Mouse (Mus musculus): ENCODE results near the gene Rpl27a.

Gene Rpl27a

GRCm38 (mm10) chr7:109518838-109519696 is at the start of gene Rpl27a:
Gene Rpl27a (plus strand): TSS chr7:109519147.
- peak; percentile 96 for ATAC-seq (ENCODE audit: low TSS enrichment)

GRCm38 (mm10) chr7:109470700-109471099 is 48.2 kb upstream of the Rpl27a start:
- ATAC-seq (ENCODE audit: low TSS enrichment): no peak

GRCm38 (mm10) chr7:109477926-109478325 is 41.0 kb upstream of the Rpl27a start:
- no peak for ATAC-seq (ENCODE audit: low TSS enrichment)

GRCm38 (mm10) chr7:109480765-109481197 is 38.2 kb upstream of the Rpl27a start:
- ATAC-seq (ENCODE audit: low TSS enrichment): no peak

- peak; percentile 83 for ATAC-seq (ENCODE audit: low TSS enrichment)
Observed at GRCm38 (mm10) chr7:109484221-109484620, 34.7 kb upstream of the Rpl27a start.

GRCm38 (mm10) chr7:109492616-109493318 is 26.2 kb upstream of the Rpl27a start:
- ATAC-seq (ENCODE audit: low TSS enrichment): peak; percentile 76

- peak; percentile 74 for ATAC-seq (ENCODE audit: low TSS enrichment)
Observed at GRCm38 (mm10) chr7:109493319-109494316, 25.3 kb upstream of the Rpl27a start.

DNA sequence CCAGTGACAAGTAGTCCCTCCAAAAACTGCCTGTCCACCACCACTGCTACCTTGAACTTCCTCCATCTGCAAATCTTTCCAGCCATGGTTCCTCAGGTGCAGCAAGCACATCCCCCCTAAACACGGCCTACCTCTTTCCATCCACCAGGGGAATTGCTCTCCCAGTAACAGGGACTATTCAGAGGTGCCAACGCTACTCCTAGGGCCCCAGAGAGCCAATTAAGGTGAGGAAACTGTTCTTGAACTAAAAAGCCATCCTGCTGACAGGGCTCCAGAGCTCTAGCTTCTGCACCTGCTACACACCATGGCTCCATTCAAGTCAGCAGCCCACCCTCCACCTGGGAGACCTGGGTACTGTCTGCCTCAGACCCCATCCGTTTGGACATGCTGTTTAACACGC is 21.4 kb upstream of the Rpl27a start:
- no peak for ATAC-seq (ENCODE audit: low TSS enrichment)

DNA sequence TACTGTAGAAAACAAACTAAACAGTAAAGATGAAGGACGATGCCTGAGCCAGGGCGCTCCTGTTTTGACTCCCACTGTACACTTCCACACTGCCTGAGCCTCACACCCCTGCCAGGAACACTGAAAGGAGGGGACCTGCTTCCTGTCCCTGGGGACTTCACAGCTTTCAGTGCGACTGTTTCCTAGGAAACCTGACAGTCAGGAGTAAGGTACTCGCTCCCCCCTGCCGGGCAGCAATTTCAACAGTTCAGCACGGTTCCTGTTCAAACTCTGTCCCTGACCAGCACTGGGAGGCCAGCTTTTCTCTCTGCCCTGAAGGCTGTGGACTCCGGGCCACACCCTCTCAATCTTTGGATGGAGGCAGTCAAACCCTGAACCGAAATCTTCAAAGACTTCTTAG is 11.8 kb upstream of the Rpl27a start:
- no peak for ATAC-seq (ENCODE audit: low TSS enrichment)

- ATAC-seq (ENCODE audit: low TSS enrichment): no peak
Observed at GRCm38 (mm10) chr7:109507572-109507971, 11.4 kb upstream of the Rpl27a start.

GRCm38 (mm10) chr7:109508034-109508433 is 10.9 kb upstream of the Rpl27a start, which contains the start of gene Trim66:
Gene Trim66 (minus strand): TSS chr7:109508134.
- no peak for ATAC-seq (ENCODE audit: low TSS enrichment)

DNA sequence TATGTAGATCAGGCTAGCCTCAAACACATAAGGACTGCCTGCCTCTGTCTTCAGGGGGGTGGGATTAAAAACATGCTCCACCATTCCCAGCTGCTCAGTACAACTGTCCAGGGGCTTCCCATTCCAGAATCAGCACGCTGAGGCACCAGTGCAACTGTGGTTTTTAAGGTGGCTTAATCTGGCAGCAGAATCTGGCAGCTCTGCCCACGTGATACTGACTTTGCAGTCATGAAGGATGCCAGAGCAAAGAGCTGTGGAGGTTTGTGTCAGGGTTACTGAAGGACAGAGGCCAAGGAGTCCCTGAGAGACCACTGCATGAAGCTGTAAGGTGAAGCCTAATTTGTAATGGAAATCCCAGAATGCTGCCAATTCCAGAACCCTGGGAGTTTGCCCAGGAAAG is 8.1 kb upstream of the Rpl27a start:
- no peak for ATAC-seq (ENCODE audit: low TSS enrichment)

DNA sequence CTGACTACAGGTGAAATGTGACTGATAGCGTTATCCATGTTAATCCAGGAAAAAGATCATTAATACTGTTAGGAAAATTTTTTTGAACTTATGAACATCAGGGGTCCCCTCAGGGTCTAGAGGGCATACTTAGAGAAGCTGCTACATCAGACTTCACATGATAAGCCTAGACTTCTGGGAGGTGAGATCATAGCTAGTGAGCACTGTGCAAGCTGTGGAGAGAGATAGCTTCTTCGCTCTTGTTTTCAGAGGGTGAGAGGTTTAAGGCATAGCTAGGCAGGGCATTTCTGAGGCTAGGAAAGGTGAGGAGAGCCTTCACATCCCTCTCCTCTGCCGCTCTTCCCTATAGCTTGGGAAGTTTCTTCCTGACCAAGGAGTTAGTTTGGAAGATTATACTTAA is 7.1 kb upstream of the Rpl27a start:
- ATAC-seq (ENCODE audit: low TSS enrichment): no peak

GRCm38 (mm10) chr7:109516500-109516899 is 2.4 kb upstream of the Rpl27a start:
- ATAC-seq (ENCODE audit: low TSS enrichment): no peak

GRCm38 (mm10) chr7:109518036-109518681 is 788 bp upstream of the Rpl27a start:
- ATAC-seq (ENCODE audit: low TSS enrichment): no peak

DNA sequence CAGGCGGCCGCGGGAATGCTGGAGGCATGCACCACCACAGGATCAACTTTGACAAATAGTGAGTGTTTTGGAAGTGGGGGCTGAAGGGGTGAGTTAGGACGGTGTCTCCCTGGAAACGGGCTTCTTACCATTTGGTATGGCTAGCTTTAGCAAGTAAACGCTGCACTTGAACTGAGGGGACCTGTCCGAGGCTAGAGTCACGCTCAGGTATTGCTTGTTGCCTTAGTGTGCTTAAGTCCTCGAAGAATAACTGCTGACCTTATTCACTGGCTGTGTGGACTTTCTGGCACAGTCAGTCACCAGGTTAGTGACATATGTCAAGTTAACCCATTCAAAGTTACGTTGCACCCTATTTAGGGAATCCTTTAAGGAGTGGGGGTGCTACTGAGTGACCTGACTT is 989 bp downstream of the Rpl27a start:
- ATAC-seq (ENCODE audit: low TSS enrichment): no peak

GRCm38 (mm10) chr7:109522084-109522483 is 3.1 kb downstream of the Rpl27a start:
- no peak for ATAC-seq (ENCODE audit: low TSS enrichment)

DNA sequence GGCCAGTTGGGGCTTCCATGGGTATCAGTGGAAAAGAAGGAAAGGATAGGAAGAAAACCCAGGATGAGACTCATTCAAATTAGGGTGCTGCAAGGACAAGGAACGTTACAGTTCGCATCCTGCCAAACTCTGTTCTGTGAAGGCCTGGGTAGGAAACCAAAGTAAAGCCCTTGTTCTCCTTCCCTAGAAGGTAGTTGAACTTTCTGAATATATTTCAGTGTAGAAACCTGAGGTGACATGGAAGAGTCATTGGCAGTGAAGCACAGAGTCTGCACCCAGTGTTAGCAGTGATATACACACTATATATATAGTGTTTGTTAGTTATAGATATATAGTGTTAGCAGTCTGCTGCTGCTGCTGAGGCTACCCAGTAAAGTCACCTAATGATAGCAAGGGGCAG is 4.4 kb downstream of the Rpl27a start:
- no peak for ATAC-seq (ENCODE audit: low TSS enrichment)

GRCm38 (mm10) chr7:109523741-109524441 is 4.9 kb downstream of the Rpl27a start:
- no peak for ATAC-seq (ENCODE audit: low TSS enrichment)

DNA sequence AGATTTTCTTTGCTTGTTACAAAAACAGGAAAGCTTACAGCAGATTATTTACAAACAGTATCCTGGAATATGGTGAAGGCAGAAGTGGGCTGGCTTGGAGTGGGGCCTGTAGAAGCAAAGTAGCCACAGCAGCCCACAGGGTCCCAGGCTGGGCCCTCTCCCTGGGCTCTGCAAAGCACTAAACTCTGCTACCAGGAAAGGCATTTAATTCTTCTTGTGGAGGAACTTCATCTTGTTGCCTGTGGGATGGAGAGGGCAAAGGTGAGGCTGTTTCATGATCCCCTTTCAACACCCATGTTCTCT is 5.4 kb downstream of the Rpl27a start:
- no peak for ATAC-seq (ENCODE audit: low TSS enrichment)

DNA sequence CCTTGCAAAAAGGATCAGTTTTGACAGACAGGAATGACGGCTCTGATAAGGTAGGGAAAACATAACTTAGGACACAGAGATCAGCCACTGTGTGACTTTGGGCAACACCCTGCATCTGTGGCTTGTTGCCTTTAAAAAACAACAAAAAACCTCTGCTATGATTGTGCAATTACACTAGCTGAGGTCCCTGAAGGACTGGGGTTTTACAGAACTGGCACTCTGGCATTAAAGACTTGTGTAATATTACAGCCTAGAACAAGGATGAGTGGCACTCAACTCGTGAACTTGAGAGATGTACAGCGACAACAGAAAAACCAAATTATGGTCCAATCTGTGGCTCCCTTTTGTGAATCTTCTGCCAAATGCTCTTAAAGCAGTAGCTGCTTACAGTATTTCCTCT is 5.8 kb downstream of the Rpl27a start:
- ATAC-seq (ENCODE audit: low TSS enrichment): no peak
